Mouse (Mus musculus) forebrain, embryonic 13.5 days (tissue): ENCODE measurements around the gene Ltbp2. TPM values are rescaled to one million over a fixed set of nuclear protein-coding genes. Genes with fewer than 3 reads are reported as not detected.

Experiments
- polyA plus RNA-seq: library from polyadenylated mRNA; unstranded; fragments of >200 nt; fragmentation: Nextera tagmentation; extraction: Ambion mirVana; gene quantifications from 2 replicates; pipeline ENCODE4 v1.2.1, GENCODE M21; 2015

Ltbp2 gene
- polyA plus RNA-seq, 1 experiment from 2014 or later, result not detected

Other genes with a start within 250 kb of the Ltbp2 start
- gene Vrtn, start 235.5 kb downstream of the Ltbp2 start, polyA plus RNA-seq, result not detected in 2 replicates
- gene Syndig1l, start 177.7 kb downstream of the Ltbp2 start, polyA plus RNA-seq, result 0.72 and 1.4 TPM in 2 replicates
- 85.8 and 89.8 TPM in 2 replicates for gene Npc2, start 103.4 kb downstream of the Ltbp2 start, polyA plus RNA-seq
- gene Isca2, start 103.3 kb downstream of the Ltbp2 start, polyA plus RNA-seq, result 168 and 171 TPM in 2 replicates
- 146 and 167 TPM in 2 replicates for gene Fcf1, start 94.4 kb upstream of the Ltbp2 start, polyA plus RNA-seq
- 22.1 and 26.7 TPM in 2 replicates for gene Arel1, start 94.4 kb upstream of the Ltbp2 start, polyA plus RNA-seq
- 41.6 and 45.1 TPM in 2 replicates for gene Ylpm1, start 119.8 kb upstream of the Ltbp2 start, polyA plus RNA-seq
- 2.4 and 2.7 TPM in 2 replicates for gene Prox2, start 234.2 kb upstream of the Ltbp2 start, polyA plus RNA-seq
- 94.2 and 109 TPM in 2 replicates for gene Dlst, start 234.3 kb upstream of the Ltbp2 start, polyA plus RNA-seq